Mouse (Mus musculus): ENCODE results near the gene Abt1.
A peak's percentile ranks its signal among the peaks of the same experiment; 100 is the strongest.

The Abt1 gene

GRCm38 (mm10) chr13:23437908-23438307 lies 14.2 kb upstream of the Abt1 start:
- peak; percentile 96 for DNase-seq

GRCm38 (mm10) chr13:23436861-23437822 lies 13.5 kb upstream of the Abt1 start:
- DNase-seq = peak; percentile 73

GRCm38 (mm10) chr13:23436231-23436661 lies 12.6 kb upstream of the Abt1 start:
- no peak for DNase-seq

GRCm38 (mm10) chr13:23435676-23436075 lies 12.0 kb upstream of the Abt1 start:
- no peak for DNase-seq

GRCm38 (mm10) chr13:23435241-23435640 lies 11.6 kb upstream of the Abt1 start:
- DNase-seq = no peak

GRCm38 (mm10) chr13:23434426-23434825 lies 10.8 kb upstream of the Abt1 start:
- DNase-seq = no peak

GRCm38 (mm10) chr13:23433801-23434200 lies 10.1 kb upstream of the Abt1 start:
- DNase-seq = no peak

GRCm38 (mm10) chr13:23433206-23433605 lies 9.5 kb upstream of the Abt1 start:
- no peak for DNase-seq

GRCm38 (mm10) chr13:23432562-23433201 lies 9.0 kb upstream of the Abt1 start:
- DNase-seq = peak; percentile 97

- peak; percentile 90 for DNase-seq
Observed at GRCm38 (mm10) chr13:23431351-23431771, 7.7 kb upstream of the Abt1 start.

GRCm38 (mm10) chr13:23430734-23431133 lies 7.1 kb upstream of the Abt1 start:
- peak; percentile 85 for DNase-seq

GRCm38 (mm10) chr13:23429771-23430380 lies 6.2 kb upstream of the Abt1 start:
- no peak for DNase-seq

- DNase-seq = no peak
Observed at GRCm38 (mm10) chr13:23428166-23428993, 4.7 kb upstream of the Abt1 start.

GRCm38 (mm10) chr13:23427401-23427910 lies 3.8 kb upstream of the Abt1 start:
- peak; percentile 12 for DNase-seq

GRCm38 (mm10) chr13:23426922-23427321 lies 3.3 kb upstream of the Abt1 start:
- peak; percentile 39 for DNase-seq

- peak; percentile 53 for DNase-seq
Observed at GRCm38 (mm10) chr13:23426335-23426734, 2.7 kb upstream of the Abt1 start.

- peak; percentile 86 for DNase-seq
Observed at GRCm38 (mm10) chr13:23425505-23425904, 1.8 kb upstream of the Abt1 start.

- DNase-seq = peak; percentile 92
Observed at GRCm38 (mm10) chr13:23424494-23425325, 1.0 kb upstream of the Abt1 start.

GRCm38 (mm10) chr13:23424052-23424380 lies 350 bp upstream of the Abt1 start:
- no peak for DNase-seq

- DNase-seq = no peak
Observed at GRCm38 (mm10) chr13:23422351-23422750, 1.3 kb downstream of the Abt1 start.

Measured in cerebellum, adult 9-10 months (tissue).